Mouse (Mus musculus) retina, postnatal 1 day (tissue): ENCODE results near the gene Cd27.
A peak's percentile ranks its signal among the peaks of the same experiment; 100 is the strongest.

ENCODE experiments used
- DNase-seq: peaks from one replicate; pipeline ENCODE4 v3.0.0-alpha.2; 2012

Gene Cd27

DNA sequence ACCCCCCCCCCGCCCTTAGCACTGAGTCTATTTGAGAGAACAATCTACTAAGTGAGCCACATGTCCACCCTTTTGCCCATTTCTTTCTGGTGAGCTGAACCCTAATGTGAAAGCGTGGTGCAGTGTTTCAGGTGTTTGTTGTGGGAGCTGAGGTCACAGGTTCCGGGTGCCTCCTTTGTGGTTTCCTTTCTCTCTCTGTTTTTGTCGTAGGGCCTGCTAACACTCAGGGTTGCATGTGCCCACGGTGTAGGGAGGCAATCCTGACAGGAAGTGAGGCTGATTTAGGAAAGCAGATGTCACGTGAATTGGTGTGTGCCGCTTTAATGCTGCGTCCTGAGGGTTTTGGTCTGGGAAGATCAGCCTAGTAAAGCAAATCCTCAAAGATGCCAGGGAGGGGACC is 4.8 kb upstream of the Cd27 start:
- DNase-seq = no peak

DNA sequence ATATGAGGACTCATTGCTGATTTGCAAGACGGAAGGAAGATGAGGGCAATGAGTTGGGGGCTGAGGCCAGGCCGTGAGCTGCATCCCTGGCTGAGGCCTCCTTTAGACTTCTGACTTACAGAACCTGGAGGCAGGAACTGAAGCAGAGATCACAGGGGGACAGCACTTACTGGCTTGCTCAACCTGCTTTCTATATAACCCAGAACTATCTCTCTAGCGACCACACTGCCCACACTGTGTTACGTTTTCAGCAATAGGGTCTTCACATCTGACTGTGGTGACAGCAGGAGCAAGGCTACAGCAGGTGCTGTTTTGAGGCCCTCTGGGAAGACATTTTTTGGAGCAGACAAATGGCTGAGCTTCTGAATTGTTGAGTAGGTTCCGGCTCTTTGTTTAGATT is 3.8 kb upstream of the Cd27 start:
- no peak for DNase-seq

DNA sequence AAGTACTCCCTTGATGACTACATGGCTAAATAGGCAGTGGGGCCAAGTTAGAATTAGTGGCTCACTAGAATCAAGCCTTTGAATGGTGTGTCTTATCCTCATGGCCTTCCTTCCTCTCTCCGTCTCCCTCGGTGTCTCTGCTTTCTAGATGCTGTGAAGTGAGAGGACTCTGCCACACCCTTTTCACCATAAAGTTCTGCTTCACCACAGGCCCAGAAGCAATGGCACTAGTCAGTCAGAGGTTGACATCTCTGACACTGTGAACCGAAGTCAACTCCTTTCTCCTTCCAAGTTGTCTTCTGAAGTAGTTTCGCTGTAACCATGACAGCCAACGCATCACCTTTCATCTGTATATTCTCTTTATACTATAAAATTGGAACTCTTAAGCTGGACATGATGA is 2.7 kb upstream of the Cd27 start:
- no peak for DNase-seq

DNA sequence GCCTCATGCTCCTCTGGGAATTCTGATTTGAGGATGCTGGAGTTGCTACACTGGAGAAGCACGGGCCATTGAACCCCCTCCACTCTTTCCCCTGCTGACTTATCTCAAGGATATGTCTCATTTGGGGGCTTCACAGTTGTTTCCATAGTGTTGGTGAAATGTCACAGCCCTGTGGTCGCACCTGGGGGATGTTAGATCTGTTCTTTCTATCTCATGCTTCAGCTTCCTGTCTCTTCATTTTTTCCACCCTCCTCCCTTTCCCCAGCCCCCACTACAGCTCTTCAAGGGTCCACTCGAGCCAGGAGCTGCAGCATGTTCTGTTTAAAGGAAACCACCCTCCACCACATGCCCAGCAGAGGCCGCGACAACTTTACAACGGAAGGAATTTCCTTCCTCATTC is 1.6 kb upstream of the Cd27 start:
- no peak for DNase-seq

- no peak for DNase-seq
Measured at GRCm38 (mm10) chr6:125237421-125237820, 611 bp upstream of the Cd27 start.

- peak; percentile 22 for DNase-seq
Measured at GRCm38 (mm10) chr6:125236341-125236740, 469 bp downstream of the Cd27 start.

DNA sequence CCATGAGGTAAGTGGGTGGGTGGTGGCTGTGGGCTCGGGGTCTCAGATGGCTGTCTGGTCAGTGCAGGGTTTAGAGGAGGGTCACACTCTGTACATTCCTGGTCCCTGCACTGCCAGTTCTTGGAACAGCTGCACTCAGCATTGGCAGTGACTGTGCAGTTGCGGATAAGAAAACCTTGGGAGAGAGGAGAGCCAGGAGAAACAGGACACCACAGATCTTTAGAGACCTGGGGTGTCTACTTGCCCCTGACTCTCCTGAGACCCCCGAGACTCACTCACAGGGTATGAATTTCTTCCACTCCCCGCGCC is 2.3 kb downstream of the Cd27 start:
- no peak for DNase-seq

DNA sequence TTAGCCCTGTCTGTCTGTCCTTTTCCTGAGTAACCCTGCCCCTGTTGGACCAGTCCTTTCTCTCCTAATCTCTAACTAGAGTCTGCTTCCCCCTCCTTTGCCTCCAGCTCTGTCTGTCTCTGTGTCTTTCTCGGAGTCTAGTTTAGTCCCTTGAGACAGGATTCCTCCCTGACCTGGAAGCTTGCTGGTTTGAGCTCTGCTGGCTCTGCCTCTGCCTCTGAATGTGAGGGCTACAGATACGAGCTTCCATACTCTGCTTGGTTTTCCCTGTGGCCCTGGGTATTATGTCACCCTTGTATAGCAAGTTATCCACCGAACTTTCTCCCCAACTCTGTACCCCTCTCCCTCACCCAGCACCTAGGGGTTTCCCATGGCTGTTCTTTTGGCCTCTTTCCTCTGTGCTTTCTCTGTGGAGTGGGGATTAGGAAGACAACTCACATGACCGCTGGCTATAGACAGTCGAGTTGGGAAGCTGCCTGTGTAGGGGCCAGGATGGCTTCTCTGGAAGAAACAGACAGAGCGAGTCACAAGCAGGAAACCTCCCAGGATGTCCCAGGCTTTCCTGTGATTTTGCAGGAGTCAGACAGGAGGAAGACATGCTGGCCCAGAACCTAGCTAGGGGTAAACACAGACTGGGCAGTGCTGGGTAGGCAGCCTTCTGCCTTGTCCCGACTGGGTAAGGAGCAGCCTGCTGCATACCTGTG is 2.8 kb downstream of the Cd27 start:
- no peak for DNase-seq

GRCm38 (mm10) chr6:125232516-125232915 is 4.3 kb downstream of the Cd27 start:
- no peak for DNase-seq

DNA sequence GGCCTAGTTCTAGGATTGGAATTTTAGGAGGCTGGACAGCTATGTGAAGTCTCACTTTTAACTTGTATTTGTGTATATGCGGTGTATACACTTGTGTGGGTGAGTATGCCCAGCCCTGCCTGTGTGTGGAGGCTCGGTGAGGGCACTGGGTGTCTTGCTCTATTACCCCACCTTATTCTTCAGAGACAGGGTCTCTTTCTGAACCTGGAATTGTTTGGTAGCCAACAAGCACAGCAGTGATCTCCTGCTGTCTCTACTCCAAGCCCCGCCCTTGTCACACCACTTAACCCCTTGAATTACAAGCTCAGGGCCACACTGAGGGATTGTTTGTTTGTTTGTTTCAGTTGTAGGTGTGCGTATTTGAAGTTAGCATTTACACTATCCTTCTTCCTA is 4.8 kb downstream of the Cd27 start:
- DNase-seq = no peak

DNA sequence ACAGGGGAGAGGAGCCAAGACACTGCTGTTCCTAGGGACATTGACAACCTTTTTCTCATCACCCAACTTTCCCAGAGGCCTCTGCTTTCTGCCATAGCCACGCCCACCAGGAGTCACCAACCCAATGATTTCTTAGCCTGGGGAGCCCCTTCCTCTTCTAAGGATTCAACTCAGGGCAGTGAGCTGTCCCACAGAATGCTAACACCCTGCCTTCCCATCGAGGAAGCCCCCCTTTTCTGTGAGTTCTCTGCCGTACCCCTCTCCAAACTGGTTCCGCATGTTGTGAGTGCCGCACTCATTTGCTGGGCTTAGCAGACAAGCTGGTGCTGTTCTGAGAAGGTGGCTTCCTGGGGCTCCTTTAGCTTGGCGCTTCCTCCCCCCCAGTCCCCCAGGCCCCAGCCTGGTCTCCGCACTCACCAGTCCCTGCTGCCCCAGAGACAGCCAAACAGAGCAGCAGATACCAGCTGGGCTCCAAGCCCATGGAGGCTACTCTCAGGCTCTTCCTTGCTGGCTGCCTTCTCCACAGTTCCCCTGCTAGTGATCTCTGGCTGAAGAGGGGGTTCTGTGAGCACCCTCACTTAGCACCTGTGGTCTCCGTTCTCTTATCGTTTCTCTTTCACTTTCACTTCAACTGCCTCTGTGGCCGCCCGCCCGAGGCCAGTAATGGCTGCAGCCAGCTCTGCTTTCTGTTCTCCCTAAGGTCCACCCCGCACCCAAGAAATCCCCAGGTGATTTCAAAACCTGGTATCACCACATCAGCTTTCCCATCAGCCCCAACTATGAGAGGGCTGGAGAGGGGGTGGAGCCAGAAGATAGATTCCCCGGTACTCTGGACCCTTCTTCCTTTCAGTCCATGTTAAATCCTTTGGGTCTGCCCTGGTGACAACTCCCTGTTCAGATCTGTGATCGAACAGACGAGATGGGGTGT is 5.4 kb downstream of the Cd27 start, which contains the start of gene Tapbpl:
Gene Tapbpl, minus strand, starts transcription at position 744 of the 928 bp plus-strand sequence.
- DNase-seq = peak; percentile 74

- DNase-seq = no peak
Measured at GRCm38 (mm10) chr6:125230571-125230970, 6.2 kb downstream of the Cd27 start.

GRCm38 (mm10) chr6:125225518-125226115 is 11.2 kb downstream of the Cd27 start:
- DNase-seq = no peak

GRCm38 (mm10) chr6:125222577-125222976 is 14.2 kb downstream of the Cd27 start:
- no peak for DNase-seq

- no peak for DNase-seq
Measured at GRCm38 (mm10) chr6:125222146-125222545, 14.7 kb downstream of the Cd27 start.

DNA sequence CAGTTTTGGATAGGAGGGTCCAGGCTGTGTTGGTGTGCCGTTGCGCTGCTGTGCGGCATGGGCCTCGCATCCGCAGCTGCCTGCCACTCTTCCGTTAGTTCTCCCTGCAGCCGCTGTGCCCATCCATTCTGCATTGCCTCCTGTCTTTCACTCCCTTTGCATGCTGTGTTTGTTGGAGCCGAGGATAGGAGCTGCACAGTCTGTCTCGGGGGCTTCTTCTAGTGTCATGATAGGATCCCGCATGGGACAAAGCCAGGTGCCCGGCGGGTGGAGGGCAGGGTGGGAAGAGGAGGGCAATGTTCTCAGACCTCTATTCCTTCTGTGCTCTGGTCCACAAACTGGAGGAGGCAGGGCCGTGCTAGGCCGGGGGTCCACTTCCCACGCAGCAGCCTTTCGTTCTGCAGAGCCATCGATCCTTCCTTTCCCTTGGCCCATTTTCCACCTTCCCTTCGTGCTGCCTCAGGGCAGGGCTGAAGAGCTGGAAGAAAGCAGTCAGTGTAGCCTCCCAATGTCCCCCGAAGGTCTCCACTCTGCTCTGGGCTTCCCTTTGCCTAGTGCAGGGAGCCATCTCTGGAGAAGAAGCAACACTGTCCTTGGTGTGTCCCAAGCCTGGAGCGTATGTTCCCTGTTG is 15.6 kb downstream of the Cd27 start:
- DNase-seq = no peak

DNA sequence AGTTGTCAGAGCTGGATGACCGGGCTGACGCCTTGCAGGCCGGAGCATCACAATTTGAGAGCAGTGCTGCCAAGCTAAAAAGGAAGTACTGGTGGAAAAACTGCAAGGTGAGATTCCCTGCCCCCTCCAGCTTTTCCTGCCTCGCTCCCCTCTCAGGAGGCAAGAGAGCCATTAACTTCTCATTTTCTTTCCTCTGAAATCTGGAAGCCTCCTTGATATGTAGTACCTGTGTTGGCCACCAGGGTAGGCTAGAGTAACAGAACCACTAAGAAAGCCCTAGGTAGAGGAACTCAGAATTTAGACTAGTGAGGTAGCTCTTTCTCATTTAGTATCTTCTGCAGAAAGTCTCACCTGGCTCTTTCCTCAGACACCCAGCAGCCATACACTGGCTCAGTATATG is 17.8 kb downstream of the Cd27 start:
- DNase-seq = peak; percentile 76

- no peak for DNase-seq
Measured at GRCm38 (mm10) chr6:125217899-125218298, 18.9 kb downstream of the Cd27 start.

DNA sequence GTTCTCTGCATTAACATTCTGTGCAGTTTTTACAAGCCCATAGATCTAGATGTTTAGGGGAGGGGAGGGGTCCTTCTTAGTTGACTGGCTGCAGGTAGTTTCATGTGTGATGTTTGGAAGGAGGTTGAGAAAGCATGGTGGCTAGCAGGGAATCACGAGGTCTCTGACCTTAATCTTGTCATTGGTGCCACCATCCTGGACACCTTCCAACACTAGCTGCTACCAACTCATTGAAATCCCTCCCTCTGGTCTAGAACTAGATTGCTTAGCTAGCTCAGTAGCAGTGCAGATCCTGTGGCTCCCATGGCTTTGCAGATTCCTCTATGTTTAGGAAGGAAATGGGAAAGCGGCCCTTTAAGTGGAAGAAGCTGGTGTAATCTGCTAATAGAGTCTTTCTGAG is 19.9 kb downstream of the Cd27 start:
- no peak for DNase-seq

GRCm38 (mm10) chr6:125215148-125215954 is 21.5 kb downstream of the Cd27 start, which contains the start of gene Vamp1:
Vamp1 (plus strand) TSS chr6:125215551.
- DNase-seq = peak; percentile 98

GRCm38 (mm10) chr6:125213715-125214114 is 23.1 kb downstream of the Cd27 start:
- DNase-seq = no peak

DNA sequence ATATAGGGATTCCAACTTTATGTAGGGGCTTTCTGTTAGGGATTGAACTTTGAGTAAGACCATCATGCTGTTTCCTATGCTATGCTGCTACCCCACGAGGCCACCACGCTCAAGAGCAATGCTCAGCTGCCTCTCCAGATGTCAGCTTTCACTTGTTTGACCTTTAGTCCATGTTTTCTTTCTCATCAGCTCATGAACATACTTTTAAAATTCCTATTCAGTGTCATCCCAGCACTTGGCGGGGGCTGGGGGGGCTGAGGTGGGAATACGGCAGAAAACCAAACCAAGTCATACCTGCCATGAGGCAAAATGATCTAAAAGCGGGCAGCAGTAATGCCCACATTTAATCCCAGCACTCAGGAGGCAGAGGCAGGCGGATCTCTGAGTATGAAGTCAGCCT is 23.7 kb downstream of the Cd27 start:
- no peak for DNase-seq
